Mouse (Mus musculus): Measurements from ENCODE around the gene Mier3.

- TF ChIP-seq CTCF (IDR thresholded peaks at IDR 0.05; ENCODE audit: insufficient read depth, low read length) = no peak
- no peak for TF ChIP-seq POLR2A (IDR thresholded peaks at IDR 0.05; ENCODE audit: borderline replicate concordance, extremely low read depth, low read depth, low read length)
Measured at GRCm38 (mm10) chr13:111746831-111747230, 66.1 kb downstream of the Mier3 start.

Measured in lung, adult 2 months (tissue).